Mouse (Mus musculus): Measurements from ENCODE around the gene Trmt10c.

DNA sequence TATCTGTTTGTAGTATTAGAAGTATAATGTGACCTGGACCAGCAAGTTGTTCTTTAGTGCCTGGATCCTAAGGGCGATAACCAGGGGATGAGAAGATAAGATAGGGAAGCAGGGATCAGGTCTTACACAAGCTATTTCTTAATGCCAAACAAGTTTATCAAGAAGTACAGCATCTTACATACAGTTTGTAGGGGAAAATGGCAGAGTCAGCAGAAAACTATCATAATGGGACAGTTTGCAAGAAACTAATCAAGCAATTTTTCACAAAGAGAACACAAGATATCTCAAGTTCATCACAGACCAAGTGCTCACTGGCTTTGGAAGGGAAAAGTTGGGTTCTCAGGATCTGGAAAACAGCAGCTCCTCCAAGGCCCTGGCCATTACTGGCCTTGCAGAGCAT is 41.8 kb upstream of the Trmt10c start:
- TF ChIP-seq POLR2A (IDR thresholded peaks at IDR 0.05; ENCODE audit: low read depth, low read length): no peak
- TF ChIP-seq CTCF (IDR thresholded peaks at IDR 0.05; ENCODE audit: extremely low read depth, insufficient read length, insufficient replicate concordance, low read depth, low read length): no peak

All from small intestine, adult 2 months (tissue).